Mouse (Mus musculus) yolk sac, embryonic 10.5 days (tissue): ENCODE results near the gene Scp2.

Source experiments
- DNase-seq: peaks from one replicate; pipeline ENCODE4 v3.0.0-alpha.2; 2017; ENCODE audit warnings: low spot score

The Scp2 gene

DNA sequence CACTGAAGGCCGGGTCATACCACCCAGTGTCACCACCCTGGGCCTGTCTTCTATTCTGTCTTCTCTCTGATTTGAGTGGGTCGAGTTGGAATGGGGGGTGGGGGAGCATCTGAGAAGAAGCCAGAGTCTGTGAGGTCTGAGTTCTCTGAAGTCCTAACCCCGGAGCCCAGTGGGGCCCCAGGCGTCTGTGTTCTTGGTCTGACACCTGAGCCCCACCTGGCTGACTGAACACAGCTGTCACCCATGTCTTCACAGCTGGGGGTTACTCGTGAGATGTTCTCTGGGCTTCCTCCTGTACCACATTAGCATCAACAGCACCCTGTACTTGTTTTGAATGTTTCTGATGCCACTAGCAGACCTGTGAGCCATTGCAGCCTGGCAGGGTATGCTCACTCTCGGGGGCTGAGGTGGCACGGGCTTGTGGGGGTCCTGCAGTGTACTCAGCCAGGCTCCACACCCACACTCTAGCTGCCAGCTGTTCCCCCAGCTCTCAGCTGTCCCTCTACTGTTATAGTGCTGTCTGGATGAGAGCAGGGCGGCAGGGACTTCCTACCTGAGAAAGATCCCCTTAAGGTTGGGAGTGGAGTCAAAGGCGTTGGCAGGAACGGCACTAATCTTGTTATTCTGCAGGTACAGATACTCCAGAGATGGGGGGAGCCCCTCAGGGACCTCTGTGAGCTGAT lies 126.4 kb downstream of the Scp2 start:
- DNase-seq, result no peak

DNA sequence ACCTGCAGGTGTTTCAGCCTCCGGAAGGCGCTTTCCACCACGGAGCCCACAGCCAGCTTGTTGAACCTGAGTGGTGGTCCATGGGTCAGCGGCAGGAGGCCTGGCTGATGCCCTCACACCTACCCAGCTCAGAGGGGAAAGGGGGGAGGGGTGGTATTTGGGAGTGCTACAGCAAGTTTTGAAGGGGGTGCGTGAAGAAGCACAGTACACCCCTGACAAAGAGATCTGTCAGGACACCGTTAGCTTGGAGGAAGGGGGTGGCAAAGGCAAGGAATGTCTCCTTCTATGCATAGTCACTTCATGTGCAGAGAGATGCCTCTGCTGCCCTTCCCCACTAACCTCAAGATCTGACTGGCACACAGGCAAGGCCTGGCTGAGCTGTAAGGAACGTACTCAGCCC lies 127.0 kb downstream of the Scp2 start:
- no peak for DNase-seq

GRCm38 (mm10) chr4:108016321-108016720 lies 128.5 kb downstream of the Scp2 start:
- DNase-seq, result no peak

GRCm38 (mm10) chr4:108015067-108015765 lies 129.6 kb downstream of the Scp2 start:
- peak; percentile 26 for DNase-seq

- no peak for DNase-seq
Observed at GRCm38 (mm10) chr4:108014466-108014865, 130.3 kb downstream of the Scp2 start.

GRCm38 (mm10) chr4:108008541-108008940 lies 136.3 kb downstream of the Scp2 start:
- DNase-seq, result no peak

- peak; percentile 23 for DNase-seq
Observed at GRCm38 (mm10) chr4:108007532-108008103, 137.2 kb downstream of the Scp2 start.

GRCm38 (mm10) chr4:108005328-108005727 lies 139.5 kb downstream of the Scp2 start:
- no peak for DNase-seq

DNA sequence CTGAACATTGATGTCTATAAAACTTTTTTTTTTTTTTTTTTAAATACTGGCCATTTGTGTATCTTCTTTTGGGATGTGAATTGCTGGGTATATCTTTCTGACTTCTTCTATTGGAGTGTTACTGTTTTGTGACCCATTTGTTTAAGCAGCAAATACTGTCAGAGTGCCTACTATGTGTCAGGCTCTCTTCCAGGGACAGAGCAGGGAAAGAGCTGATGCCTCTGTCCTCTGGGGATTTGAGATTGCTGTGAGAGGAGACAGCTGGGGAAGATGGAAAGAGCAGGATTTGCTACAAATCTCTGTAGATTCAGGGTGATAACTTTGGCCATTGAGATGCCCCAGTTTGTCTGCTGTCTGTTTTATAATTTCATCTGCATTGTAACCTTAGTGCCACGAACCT lies 145.4 kb downstream of the Scp2 start:
- DNase-seq, result no peak

DNA sequence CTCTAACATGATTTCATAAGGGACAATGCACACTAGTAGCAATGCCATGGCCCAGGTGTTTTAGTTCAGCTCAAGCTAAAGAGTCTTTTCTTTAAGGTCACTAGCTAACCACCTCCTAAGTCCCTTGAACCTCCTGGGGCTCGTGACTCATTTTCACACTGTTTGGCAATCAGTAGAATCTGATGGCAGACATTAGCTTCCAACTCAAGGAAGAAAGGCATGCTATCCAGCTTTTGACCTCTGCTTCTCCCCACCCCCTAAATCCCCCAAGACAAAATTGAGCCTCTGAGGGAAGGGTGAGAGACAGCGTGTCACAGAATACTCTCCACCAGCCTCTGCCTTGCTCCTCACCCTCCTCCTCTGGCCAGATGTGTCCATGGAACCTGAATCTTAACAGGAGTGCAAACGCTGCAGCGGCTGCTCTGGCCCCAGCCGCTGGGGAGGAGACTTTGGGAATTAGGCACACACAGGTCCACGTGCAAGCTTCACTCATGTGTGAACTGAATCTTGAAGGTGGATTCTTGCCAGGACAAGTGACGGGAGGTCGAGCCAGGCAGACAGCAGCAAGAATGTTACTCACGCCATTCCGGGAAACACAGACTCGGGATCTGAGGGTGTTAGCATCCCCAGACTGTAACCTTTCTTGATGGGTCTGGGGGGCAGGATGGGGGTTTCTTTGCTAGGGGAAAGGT lies 146.0 kb downstream of the Scp2 start:
- no peak for DNase-seq

- no peak for DNase-seq
Observed at GRCm38 (mm10) chr4:107996418-107996986, 148.3 kb downstream of the Scp2 start.

DNA sequence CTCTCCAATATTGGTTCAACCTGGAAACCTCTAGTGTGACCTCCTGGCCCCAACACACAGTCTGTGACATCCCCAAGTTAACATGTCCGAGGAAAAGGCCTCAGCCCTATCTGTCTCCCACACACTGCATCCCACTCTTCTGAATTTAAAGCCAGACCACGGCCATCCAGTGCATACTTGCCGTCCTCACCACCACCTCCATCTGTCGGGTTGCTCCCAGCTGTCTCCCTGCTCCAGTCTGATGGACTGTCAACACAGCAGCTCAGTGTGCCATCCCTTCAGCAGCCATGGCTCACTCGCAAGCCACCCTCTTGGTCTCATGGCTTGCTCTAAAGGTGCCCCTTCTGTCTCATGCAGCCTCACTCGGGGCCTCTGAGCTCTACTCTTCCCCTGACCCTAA lies 149.1 kb downstream of the Scp2 start:
- no peak for DNase-seq

DNA sequence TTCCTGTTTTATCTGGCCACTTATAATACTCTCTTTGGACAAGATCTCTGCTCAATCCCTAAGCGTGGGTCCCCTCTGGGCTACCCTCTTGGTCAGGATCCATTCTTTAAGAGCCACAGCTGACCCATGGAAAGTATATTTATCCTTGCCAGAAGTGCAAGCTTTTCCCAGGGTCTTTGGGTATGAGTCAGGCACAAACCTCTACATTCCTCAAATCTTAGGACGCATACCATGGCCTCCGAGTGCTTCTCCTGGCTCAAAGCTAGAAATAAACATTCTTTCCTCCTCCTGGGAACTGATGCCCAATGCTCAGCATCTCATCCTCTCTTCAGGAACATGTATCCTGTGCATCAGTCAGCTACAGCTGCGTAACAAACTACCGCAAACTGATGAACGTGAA lies 149.8 kb downstream of the Scp2 start:
- DNase-seq, result no peak
